Mouse (Mus musculus) heart, embryonic 14.5 days (tissue): ENCODE measurements around the gene Ifna11. TPM values are rescaled to one million over a fixed set of nuclear protein-coding genes. Genes with fewer than 3 reads are reported as not detected.
A peak's percentile ranks its signal among the peaks of the same experiment; 100 is the strongest.
"Not testable (repeated sequence)": the region's sequence is repeated elsewhere in the genome, so short reads cannot be mapped to it uniquely, and the experiment has no call there.

Source experiments
- ATAC-seq: fragments of 200-750 bp; cut with Nextera tagmentation; 2 replicates; pipeline ENCODE4 v1.8.0; 2017; ENCODE audit warnings: low read depth, moderate TSS enrichment; ENCODE audit not compliant: insufficient number of reproducible peaks, insufficient read depth, low FRiP score
- H3K27ac ChIP-seq, 2 experiments: fragments of 200-500 bp in 1 of 2; fragments of 300-500 bp in 1 of 2; sonication (generic) in 1 of 2; replicated peaks in 1 of 2; 2 replicates each; pipeline ENCODE4 v1.5.1; 2012 to 2014; ENCODE audit warnings: low read depth in 2 of 2, low read length in 2 of 2, control low read depth in 1 of 2, mild to moderate bottlenecking in 1 of 2, mixed read lengths in 1 of 2; ENCODE audit not compliant: control insufficient read depth in 1 of 2, insufficient read depth in 1 of 2
- H3K27me3 ChIP-seq: fragments of 300-500 bp; sonication (generic); 2 replicates; pipeline ENCODE4 v1.6.1; 2014; ENCODE audit warnings: mild to moderate bottlenecking, low read length, control low read depth; ENCODE audit not compliant: control insufficient read depth, insufficient read depth
- H3K36me3 ChIP-seq: fragments of 300-500 bp; sonication (generic); 2 replicates; pipeline ENCODE4 v1.6.1; 2014; ENCODE audit warnings: mild to moderate bottlenecking, control low read depth, low read length, mixed read lengths; ENCODE audit not compliant: control insufficient read depth, insufficient read depth
- H3K4me1 ChIP-seq, 2 experiments: fragments of 200-500 bp in 1 of 2; fragments of 300-500 bp in 1 of 2; sonication (generic) in 1 of 2; 2 replicates each; pipeline ENCODE4 v1.6.1; 2012 to 2014; ENCODE audit warnings: low read length in 2 of 2, control low read depth in 1 of 2, mixed read lengths in 1 of 2; ENCODE audit not compliant: control insufficient read depth in 2 of 2, insufficient read depth in 2 of 2
- H3K4me2 ChIP-seq: fragments of 300-500 bp; sonication (generic); 2 replicates; pipeline ENCODE4 v1.6.1; 2014; ENCODE audit warnings: mild to moderate bottlenecking, low read length
- H3K4me3 ChIP-seq, 2 experiments: fragments of 200-500 bp in 1 of 2; fragments of 300-500 bp in 1 of 2; sonication (generic) in 1 of 2; 2 replicates each; pipeline ENCODE4 v1.5.1; 2012 to 2014; ENCODE audit warnings: low read length in 2 of 2, mild to moderate bottlenecking in 2 of 2, control low read depth in 1 of 2, low read depth in 1 of 2, moderate library complexity in 1 of 2; ENCODE audit not compliant: control insufficient read depth in 1 of 2, insufficient read depth in 1 of 2
- H3K9ac ChIP-seq: fragments of 300-500 bp; sonication (generic); 2 replicates; pipeline ENCODE4 v1.6.1; 2014; ENCODE audit warnings: mild to moderate bottlenecking, low read length
- H3K9me3 ChIP-seq: fragments of 300-500 bp; sonication (generic); 2 replicates; pipeline ENCODE4 v1.6.1; 2016; ENCODE audit warnings: low read length, control low read depth; ENCODE audit not compliant: control insufficient read depth
- WGBS: fragments of 180-500 bp; shearing (Covaris S2); extraction: QIAGEN DNeasy Blood & Tissue Kit; methylation state at CpG from one replicate; pipeline ENCODE4 v1.1.7; 2014; 5-methylcytosine and 5-hydroxymethylcytosine counted together
- polyA plus RNA-seq: library from polyadenylated mRNA; unstranded; fragments of >200 nt; fragmentation: Nextera tagmentation; extraction: Ambion mirVana; gene quantifications from 2 replicates; pipeline ENCODE4 v1.2.1, GENCODE M21; 2014

The Ifna11 gene
- polyA plus RNA-seq, 1 experiment from 2014 or later, result not detected

GRCm38 (mm10) chr4:88805761-88806160 is 14.0 kb upstream of the Ifna11 start:
- not testable (repeated sequence) for H3K36me3 ChIP-seq, H3K4me2 ChIP-seq, H3K9me3 ChIP-seq, ATAC-seq, H3K4me1 ChIP-seq, H3K9ac ChIP-seq, H3K27ac ChIP-seq
- Histone ChIP-seq H3K27me3 (peaks cover 15% of the 10 kb centered on the region), H3K4me3 (peak overlapping the region in 1 of 2 experiments; percentile 21; a peak in 2 of 4 replicates)
- no CpG with 5 or more reads among the region's 34 CpGs for WGBS

DNA sequence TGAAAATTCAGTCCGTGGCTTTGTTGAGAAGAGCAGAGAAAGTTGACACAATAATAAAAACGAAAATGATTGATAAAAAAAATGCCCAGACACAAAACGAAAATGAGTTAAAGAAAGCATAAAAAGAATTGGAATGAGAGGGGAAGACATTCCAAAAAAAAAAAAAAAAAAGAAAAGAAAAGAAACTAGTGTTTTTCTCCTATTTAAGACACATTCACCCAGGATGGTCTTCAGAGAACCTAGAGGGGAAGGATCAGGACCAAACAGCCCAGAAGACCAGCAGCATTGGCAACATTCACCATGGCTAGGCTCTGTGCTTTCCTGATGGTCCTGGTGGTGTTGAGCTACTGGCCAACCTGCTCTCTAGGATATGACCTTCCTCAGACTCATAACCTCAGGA is 3.8 kb upstream of the Ifna11 start, which contains the start of gene Ifna7:
Gene Ifna7 (plus strand): TSS at position 301 of the 400 bp plus-strand sequence.
- WGBS, result 47% methylated on average over 3 of the region's 3 CpGs
- no peak within 1 kb of the TSS for H3K9ac ChIP-seq
- no peaks in the 10 kb centered on the region for H3K36me3 ChIP-seq
- no peak for ATAC-seq
- H3K4me1 ChIP-seq, result no peaks in the 10 kb centered on the region
- no peaks in the 10 kb centered on the region for H3K9me3 ChIP-seq
- no peak within 1 kb of the TSS for H3K27ac ChIP-seq
- no peak within 1 kb of the TSS for H3K4me3 ChIP-seq
- no peak within 1 kb of the TSS for H3K4me2 ChIP-seq
- H3K27me3 ChIP-seq, result no peaks in the 10 kb centered on the region

DNA sequence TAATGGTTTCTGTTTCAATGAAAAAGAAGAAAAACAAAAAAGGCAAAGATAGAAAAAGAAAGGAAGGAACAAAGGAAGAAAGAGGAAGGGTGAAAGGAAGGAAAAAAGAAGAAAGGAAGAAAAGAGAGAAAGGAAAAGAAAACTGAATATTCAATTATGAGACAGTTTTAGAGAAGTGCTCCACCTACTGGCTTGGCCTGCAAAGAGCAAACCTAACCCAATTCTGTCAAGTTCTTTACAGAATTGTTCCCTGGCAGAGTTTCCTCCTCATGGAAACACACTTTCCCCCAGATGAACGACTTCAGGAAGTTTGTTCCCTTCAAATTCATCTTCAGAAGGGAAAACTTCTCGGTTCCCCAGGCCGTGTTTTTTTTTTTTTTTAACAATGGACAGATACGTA is 3.2 kb downstream of the Ifna11 start:
- no peaks in the 10 kb centered on the region for H3K9me3 ChIP-seq
- no peaks in the 10 kb centered on the region for H3K36me3 ChIP-seq
- no peaks in the 10 kb centered on the region for H3K27me3 ChIP-seq
- H3K9ac ChIP-seq, result no peak overlapping the region
- no peak for ATAC-seq
- H3K4me1 ChIP-seq, result no peaks in the 10 kb centered on the region
- no peak overlapping the region for H3K4me2 ChIP-seq
- no peak overlapping the region for H3K27ac ChIP-seq
- 23% methylated on average over 4 of the region's 4 CpGs for WGBS
- H3K4me3 ChIP-seq, result no peak overlapping the region

DNA sequence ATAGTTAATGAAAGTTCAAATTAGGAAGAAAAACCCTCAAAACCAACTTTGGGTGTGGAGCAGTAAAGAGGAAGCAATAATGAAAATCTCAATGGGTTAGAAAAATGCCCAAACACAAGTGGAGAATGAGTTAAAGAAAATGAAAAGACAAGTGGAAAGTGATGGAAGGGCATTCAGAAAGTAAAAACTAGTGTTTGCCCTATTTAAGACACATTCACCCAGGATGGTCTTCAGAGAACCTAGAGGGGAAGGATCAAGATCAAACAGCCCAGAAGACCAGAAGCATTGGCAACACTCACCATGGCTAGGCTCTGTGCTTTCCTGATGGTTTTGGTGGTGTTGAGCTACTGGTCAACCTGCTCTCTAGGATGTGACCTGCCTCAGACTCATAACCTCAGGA is 7.4 kb downstream of the Ifna11 start, which contains the start of gene Ifna6:
Gene Ifna6 (plus strand): TSS at position 301 of the 400 bp plus-strand sequence.
- not testable (repeated sequence) for H3K27me3 ChIP-seq, H3K4me1 ChIP-seq, H3K9me3 ChIP-seq, H3K36me3 ChIP-seq, H3K9ac ChIP-seq, ATAC-seq, H3K4me2 ChIP-seq, H3K4me3 ChIP-seq, H3K27ac ChIP-seq

GRCm38 (mm10) chr4:88830523-88830922 is 10.8 kb downstream of the Ifna11 start:
- no peak overlapping the region for H3K27ac ChIP-seq
- H3K9ac ChIP-seq, result no peak overlapping the region
- H3K27me3 ChIP-seq, result no peaks in the 10 kb centered on the region
- no peaks in the 10 kb centered on the region for H3K4me1 ChIP-seq
- no peaks in the 10 kb centered on the region for H3K36me3 ChIP-seq
- no peaks in the 10 kb centered on the region for H3K9me3 ChIP-seq
- H3K4me3 ChIP-seq, result no peak overlapping the region
- WGBS, result 17% methylated on average over 4 of the region's 4 CpGs
- no peak overlapping the region for H3K4me2 ChIP-seq
- ATAC-seq, result no peak

DNA sequence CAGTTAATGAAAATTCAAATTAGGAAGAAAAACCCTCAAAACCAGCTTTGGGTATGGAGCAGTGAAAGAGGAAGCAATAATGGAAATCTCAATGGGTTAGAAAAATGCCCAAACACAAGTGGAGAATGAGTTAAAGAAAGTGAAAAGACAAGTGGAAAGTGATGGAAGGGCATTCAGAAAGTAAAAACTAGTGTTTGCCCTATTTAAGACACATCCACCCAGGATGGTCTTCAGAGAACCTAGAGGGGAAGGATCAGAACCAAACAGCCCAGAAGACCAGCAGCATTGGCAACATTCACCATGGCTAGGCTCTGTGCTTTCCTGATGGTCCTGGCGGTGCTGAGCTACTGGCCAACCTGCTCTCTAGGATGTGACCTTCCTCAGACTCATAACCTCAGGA is 15.5 kb downstream of the Ifna11 start, which contains the start of gene Ifna5:
Gene Ifna5 (plus strand): TSS at position 301 of the 400 bp plus-strand sequence.
- ATAC-seq, H3K9me3 ChIP-seq, H3K27ac ChIP-seq, H3K4me1 ChIP-seq, H3K27me3 ChIP-seq, H3K4me2 ChIP-seq, H3K36me3 ChIP-seq, H3K9ac ChIP-seq, H3K4me3 ChIP-seq: not testable (repeated sequence)
- WGBS, result 85% methylated on average over 1 of the region's 1 CpGs

- Histone ChIP-seq H3K36me3 (no peaks in the 10 kb centered on the region), H3K4me2 (no peak overlapping the region), H3K9ac (no peak overlapping the region), H3K27me3 (no peaks in the 10 kb centered on the region), H3K4me1 (no peaks in the 10 kb centered on the region), H3K9me3 (no peaks in the 10 kb centered on the region), H3K4me3 (no peak overlapping the region), H3K27ac (no peak overlapping the region)
- 42% methylated on average over 3 of the region's 3 CpGs for WGBS
- no peak for ATAC-seq
These were observed 19.1 kb downstream of the Ifna11 start for GRCm38 (mm10) chr4:88838828-88839227.

DNA sequence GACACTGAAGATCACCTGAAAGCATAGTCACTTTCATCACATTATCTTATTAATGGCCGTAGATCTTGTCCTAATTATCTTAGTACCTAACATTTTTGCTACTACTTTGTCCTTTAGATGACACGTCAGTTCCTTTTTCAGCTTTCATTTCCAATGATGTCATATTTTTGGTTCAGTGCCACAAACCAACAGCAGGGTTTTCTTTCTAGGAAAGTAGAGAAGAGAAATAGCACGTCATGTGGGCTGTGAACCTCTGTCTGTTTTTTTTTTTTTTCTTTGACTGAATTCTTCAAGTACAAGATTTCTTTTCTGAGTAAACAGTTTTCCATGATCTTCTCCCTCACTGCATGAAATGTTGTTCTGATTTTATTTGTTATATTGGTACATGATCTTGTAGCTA is 20.3 kb downstream of the Ifna11 start:
- H3K4me1 ChIP-seq, result no peaks in the 10 kb centered on the region
- ATAC-seq, result no peak
- H3K9ac ChIP-seq, result no peak overlapping the region
- no peak overlapping the region for H3K4me3 ChIP-seq
- H3K9me3 ChIP-seq, result no peaks in the 10 kb centered on the region
- WGBS, result 52% methylated on average over 3 of the region's 3 CpGs
- H3K36me3 ChIP-seq, result no peaks in the 10 kb centered on the region
- H3K4me2 ChIP-seq, result no peak overlapping the region
- no peak overlapping the region for H3K27ac ChIP-seq
- no peaks in the 10 kb centered on the region for H3K27me3 ChIP-seq
